Mouse (Mus musculus) E14TG2a.4 (cell line): Measurements from ENCODE around the gene 4933402N03Rik.

ENCODE experiments used
- H3K27me3 ChIP-seq: 2 replicates; pipeline ENCODE4 v1.6.1; 2014; ENCODE audit warnings: low read length, control low read depth; ENCODE audit not compliant: insufficient read depth
- H3K36me3 ChIP-seq: 2 replicates; pipeline ENCODE4 v1.6.1; 2014; ENCODE audit warnings: low read length, control low read depth; ENCODE audit not compliant: insufficient read depth
- H3K4me1 ChIP-seq: replicated peaks from 2 replicates; pipeline ENCODE4 v1.6.1; 2014; ENCODE audit warnings: low read depth, low read length, control low read depth
- H3K4me3 ChIP-seq: replicated peaks from 2 replicates; pipeline ENCODE4 v1.5.1; 2014; ENCODE audit warnings: mild to moderate bottlenecking, low read length
- H3K9me3 ChIP-seq: 2 replicates; pipeline ENCODE4 v1.6.1; 2014; ENCODE audit warnings: low read length, control low read depth
- CTCF ChIP-seq: conservative IDR thresholded peaks from 2 replicates; pipeline ENCODE4 v1.5.1; 2014; ENCODE audit warnings: low read length
- NANOG ChIP-seq: IDR thresholded peaks from 2 replicates; pipeline ENCODE4 v1.6.1; 2014; ENCODE audit warnings: borderline replicate concordance, low read length, mixed read lengths
- POU5F1 ChIP-seq: IDR thresholded peaks from 2 replicates; pipeline ENCODE4 v1.6.1; 2014; ENCODE audit warnings: low read length, borderline replicate concordance

Gene 4933402N03Rik

GRCm38 (mm10) chr7:131153044-131153443, 6.9 kb upstream of the 4933402N03Rik start:
- Histone ChIP-seq H3K4me1 (no peaks in the 10 kb centered on the region), H3K36me3 (no peaks in the 10 kb centered on the region), H3K9me3 (peaks cover 4% of the 10 kb centered on the region; the same call in 1 of the 2 replicates), H3K27me3 (no peaks in the 10 kb centered on the region), H3K4me3 (no peak overlapping the region)
- TF ChIP-seq CTCF (no peak), NANOG (no peak), POU5F1 (no peak)

GRCm38 (mm10) chr7:131150179-131150578, 4.1 kb upstream of the 4933402N03Rik start:
- Histone ChIP-seq H3K9me3 (peaks cover 4% of the 10 kb centered on the region; the same call in 1 of the 2 replicates), H3K4me3 (no peak overlapping the region), H3K4me1 (no peaks in the 10 kb centered on the region), H3K27me3 (no peaks in the 10 kb centered on the region), H3K36me3 (no peaks in the 10 kb centered on the region)
- TF ChIP-seq NANOG (no peak), POU5F1 (no peak), CTCF (no peak)

GRCm38 (mm10) chr7:131133181-131133580, 12.9 kb downstream of the 4933402N03Rik start:
- no peak for TF ChIP-seq NANOG
- no peak for TF ChIP-seq POU5F1
- TF ChIP-seq CTCF: no peak
- Histone ChIP-seq H3K27me3 (no peaks in the 10 kb centered on the region), H3K4me3 (no peak overlapping the region), H3K4me1 (no peaks in the 10 kb centered on the region), H3K9me3 (peaks cover 46% of the 10 kb centered on the region), H3K36me3 (no peaks in the 10 kb centered on the region)

GRCm38 (mm10) chr7:131130021-131130420, 16.1 kb downstream of the 4933402N03Rik start:
- no peaks in the 10 kb centered on the region for H3K36me3 ChIP-seq
- H3K4me1 ChIP-seq: no peaks in the 10 kb centered on the region
- TF ChIP-seq CTCF (no peak), NANOG (no peak), POU5F1 (no peak)
- peaks cover 36% of the 10 kb centered on the region for H3K9me3 ChIP-seq
- H3K4me3 ChIP-seq: no peak overlapping the region
- no peaks in the 10 kb centered on the region for H3K27me3 ChIP-seq

GRCm38 (mm10) chr7:131122210-131122807, 23.8 kb downstream of the 4933402N03Rik start:
- Histone ChIP-seq H3K4me3 (no peak overlapping the region), H3K27me3 (no peaks in the 10 kb centered on the region), H3K9me3 (peaks cover 20% of the 10 kb centered on the region), H3K36me3 (no peaks in the 10 kb centered on the region), H3K4me1 (no peaks in the 10 kb centered on the region)
- TF ChIP-seq POU5F1 (no peak), NANOG (no peak), CTCF (no peak)

GRCm38 (mm10) chr7:131114434-131114833, 31.7 kb downstream of the 4933402N03Rik start:
- TF ChIP-seq CTCF (no peak), NANOG (no peak), POU5F1 (no peak)
- H3K36me3 ChIP-seq: no peaks in the 10 kb centered on the region
- no peaks in the 10 kb centered on the region for H3K9me3 ChIP-seq
- H3K27me3 ChIP-seq: no peaks in the 10 kb centered on the region
- no peaks in the 10 kb centered on the region for H3K4me1 ChIP-seq
- no peak overlapping the region for H3K4me3 ChIP-seq

GRCm38 (mm10) chr7:131113676-131114075, 32.4 kb downstream of the 4933402N03Rik start:
- TF ChIP-seq CTCF: no peak
- TF ChIP-seq POU5F1: no peak
- no peak for TF ChIP-seq NANOG
- no peaks in the 10 kb centered on the region for H3K36me3 ChIP-seq
- H3K4me1 ChIP-seq: no peaks in the 10 kb centered on the region

GRCm38 (mm10) chr7:131112486-131112885, 33.6 kb downstream of the 4933402N03Rik start:
- TF ChIP-seq CTCF: peak; percentile 83
- no peak for TF ChIP-seq POU5F1
- TF ChIP-seq NANOG: no peak
- Histone ChIP-seq H3K9me3 (peaks cover 10% of the 10 kb centered on the region), H3K4me3 (no peak overlapping the region), H3K36me3 (no peaks in the 10 kb centered on the region), H3K27me3 (no peaks in the 10 kb centered on the region), H3K4me1 (no peaks in the 10 kb centered on the region)

More at GRCm38 (mm10) chr7:131113676-131114075, 32.4 kb downstream of the 4933402N03Rik start:
- Histone ChIP-seq H3K9me3 (no peaks in the 10 kb centered on the region), H3K4me3 (no peak overlapping the region), H3K27me3 (no peaks in the 10 kb centered on the region)
